In genomic region chr4:128428303-128429107, GRCm38 (mm10) we compare ENCODE assay signal across 10 mouse cellular contexts.
A peak's percentile ranks its signal among the peaks of the same experiment; 100 is the strongest.
DNase-seq lines count a peak whose midpoint lies in the region; ATAC-seq and TF ChIP-seq lines count a peak whose summit lies in the region.
"Had no signal": no experiment of that assay in that cellular context is flagged by ENCODE, and none has a peak within 500 bp of the region (broad histone marks: within the 10 kb centered on the region; RNA-seq: fewer than 3 reads in every experiment).

No protein-coding gene starts in this region.

- intact Hi-C loops in heart, postnatal 14 days (cut with DNase I) = no loop called here

- TF ChIP-seq POLR2A in brain, embryonic 14.5 days (IDR thresholded peaks at IDR 0.05; ENCODE audit: borderline replicate concordance, extremely low read depth, insufficient read depth, insufficient read length, poor library complexity, severe bottlenecking) = no peak

- H3K36me3 ChIP-seq in midbrain, embryonic 16.5 days (ENCODE audit: control insufficient read depth, insufficient read depth, low read length) = no peaks in the 10 kb centered on the region
- H3K36me3 ChIP-seq: embryonic facial prominence, embryonic 15.5 days; limb, embryonic 13.5 days had no signal

- no peak for TF ChIP-seq CTCF in brain, embryonic 14.5 days (IDR thresholded peaks at IDR 0.05; ENCODE audit: borderline replicate concordance, extremely low read depth, insufficient read depth, insufficient read length)

- H3K4me2 ChIP-seq in midbrain, embryonic 16.5 days (ENCODE audit: low read length) = peak overlapping the region; percentile 37
- H3K4me2 ChIP-seq: embryonic facial prominence, embryonic 15.5 days; limb, embryonic 13.5 days had no signal

- no peaks in the 10 kb centered on the region for H3K27me3 ChIP-seq in midbrain, embryonic 16.5 days (ENCODE audit: control insufficient read depth, insufficient read depth, low read depth, low read length)
- H3K27me3 ChIP-seq: embryonic facial prominence, embryonic 15.5 days; limb, embryonic 13.5 days had no signal

- H3K4me3 ChIP-seq in midbrain, embryonic 16.5 days (ENCODE audit: low read depth, low read length) = no peak overlapping the region
- H3K4me3 ChIP-seq: embryonic facial prominence, embryonic 15.5 days; limb, embryonic 13.5 days had no signal

- H3K9me3 ChIP-seq in midbrain, embryonic 16.5 days (replicated peaks; ENCODE audit: control insufficient read depth, low read length, poor library complexity, severe bottlenecking) = no peaks in the 10 kb centered on the region
- H3K9me3 ChIP-seq: embryonic facial prominence, embryonic 15.5 days; limb, embryonic 13.5 days had no signal

- WGBS in midbrain, embryonic 16.5 days = 19% methylated on average over 18 of the region's 18 CpGs

- H3K9ac ChIP-seq in midbrain, embryonic 16.5 days (ENCODE audit: low read depth, low read length) = peak overlapping the region; percentile 11; the same call in 1 of the 2 replicates
- H3K9ac ChIP-seq: embryonic facial prominence, embryonic 15.5 days; limb, embryonic 13.5 days had no signal

- ATAC-seq in midbrain, embryonic 16.5 days = peak; percentile 67
- ATAC-seq in megakaryocyte-erythroid progenitor cell, adult 5-6 weeks (replicated peaks; ENCODE audit: low FRiP score, low TSS enrichment, poor library complexity, severe bottlenecking) = no peak
- no peak for ATAC-seq in erythroblast, adult 5-6 weeks (replicated peaks; ENCODE audit: low FRiP score, poor library complexity, severe bottlenecking)
- no peak for ATAC-seq in monocyte, adult 5-6 weeks (replicated peaks; ENCODE audit: insufficient number of reproducible peaks, low FRiP score, low TSS enrichment, poor library complexity, severe bottlenecking)

- DNase-seq in adrenal gland, adult 18-20 months (ENCODE audit: low spot score in 2 of 2) = peak; percentile 29 to 58
- DNase-seq in brain, embryonic 14.5 days (ENCODE audit: low read depth) = peak; percentile 87
- DNase-seq in heart, postnatal 14 days = peak; percentile 17 to 29
- peak; percentile 42 to 65 for DNase-seq in kidney, postnatal 4 days

- peak overlapping the region; percentile 61 for H3K27ac ChIP-seq in midbrain, embryonic 16.5 days (ENCODE audit: low read length)
- H3K27ac ChIP-seq: embryonic facial prominence, embryonic 15.5 days; limb, embryonic 13.5 days had no signal

- peaks cover 18% of the 10 kb centered on the region for H3K4me1 ChIP-seq in midbrain, embryonic 16.5 days (ENCODE audit: control insufficient read depth, insufficient read depth, low read length)
- H3K4me1 ChIP-seq: embryonic facial prominence, embryonic 15.5 days had no signal

Comparison
In these comparisons a context has a peak if more than half of its experiments do, and no peak if none do; other contexts are left out.
1. DNase-seq: peak in every context shown above with its lines; median percentile 87 in brain, embryonic 14.5 days; 54 in kidney, postnatal 4 days; 44 in adrenal gland, adult 18-20 months; 23 in heart, postnatal 14 days.